Mouse (Mus musculus) splenic B cell, adult 2 months (primary cell): ENCODE results near the gene Gm20498.

Source experiments
- DNase-seq: peaks from one replicate; pipeline ENCODE4 v3.0.0-alpha.2; 2011; ENCODE audit warnings: low read depth, low spot score
- H3K27me3 ChIP-seq: 2 replicates; pipeline ENCODE4 v1.6.1; 2012; ENCODE audit warnings: mild to moderate bottlenecking, low read length, moderate library complexity, mixed read lengths; ENCODE audit not compliant: control insufficient read depth, poor library complexity, insufficient read depth, severe bottlenecking
- H3K36me3 ChIP-seq: 2 replicates; pipeline ENCODE4 v1.6.1; 2012; ENCODE audit warnings: mild to moderate bottlenecking, low read length, moderate library complexity, mixed read lengths; ENCODE audit not compliant: control insufficient read depth, poor library complexity, insufficient read depth, severe bottlenecking

The Gm20498 gene

DNA sequence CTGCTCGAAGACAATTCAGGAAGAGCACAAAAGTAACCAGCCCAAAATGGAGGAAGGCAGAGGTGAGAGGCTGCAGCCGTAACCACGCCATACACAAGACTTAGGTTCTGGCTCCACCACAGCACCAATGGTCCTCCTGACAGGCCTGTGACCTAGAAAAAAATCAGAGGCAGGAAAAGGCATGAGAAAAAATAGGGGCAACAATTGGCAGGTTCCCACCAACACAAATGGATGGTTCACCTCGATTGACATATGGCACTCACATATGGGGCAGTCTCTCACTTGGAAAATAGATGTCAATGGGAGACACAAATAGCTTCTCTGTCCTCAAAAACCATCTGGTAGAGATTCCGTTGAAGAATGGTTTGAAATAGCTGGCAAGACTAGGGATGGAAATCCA is 216.8 kb downstream of the Gm20498 start:
- DNase-seq, result no peak
- no peaks in the 10 kb centered on the region for H3K36me3 ChIP-seq
- H3K27me3 ChIP-seq, result no peaks in the 10 kb centered on the region
